Mouse (Mus musculus) activated CD4-positive, CD25-positive, alpha-beta regulatory T cell, adult 4 months (primary cell): Measurements from ENCODE around the gene Cstf1. TPM values are rescaled to one million over a fixed set of nuclear protein-coding genes. Genes with fewer than 3 reads are reported as not detected.

Experiments used
- ATAC-seq: one replicate; pipeline ENCODE4 v1.8.0; 2017
- polyA plus RNA-seq, 2 experiments: library from polyadenylated mRNA; unstranded; fragments of 100-300 nt; shearing (Covaris generic); gene quantifications; one replicate each; pipeline ENCODE4 v1.2.1; 2017

Cstf1 gene
- 10 to 100 TPM; 32.3 to 35.7 TPM for polyA plus RNA-seq

GRCm38 (mm10) chr2:172370411-172371223, at the start of gene Cstf1, which contains the start of gene Aurka:
Cstf1 (plus strand) TSS chr2:172370681.
Aurka (minus strand) TSS chr2:172370535.
- peak; percentile 99 for ATAC-seq

DNA sequence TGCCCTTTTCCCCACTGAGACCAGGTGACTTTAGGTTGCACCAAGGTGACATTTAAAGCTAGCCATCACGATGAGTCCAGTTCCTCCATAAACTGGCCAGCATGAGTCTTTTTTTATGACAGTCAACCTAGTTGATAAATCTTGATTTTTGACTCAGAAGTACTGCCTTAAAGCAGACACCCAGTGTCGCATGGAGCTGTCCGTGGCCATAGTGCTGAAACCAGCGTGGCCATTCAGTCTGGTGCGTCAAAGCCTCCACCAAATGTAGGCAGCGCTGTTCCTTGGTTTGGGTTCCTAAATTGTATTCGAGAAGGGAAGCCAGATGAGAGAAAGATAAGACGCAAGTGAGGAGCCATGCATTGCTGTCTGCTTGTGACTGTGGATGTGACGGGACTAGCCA, 49.6 kb upstream of the Cstf1 start:
- ATAC-seq: no peak

DNA sequence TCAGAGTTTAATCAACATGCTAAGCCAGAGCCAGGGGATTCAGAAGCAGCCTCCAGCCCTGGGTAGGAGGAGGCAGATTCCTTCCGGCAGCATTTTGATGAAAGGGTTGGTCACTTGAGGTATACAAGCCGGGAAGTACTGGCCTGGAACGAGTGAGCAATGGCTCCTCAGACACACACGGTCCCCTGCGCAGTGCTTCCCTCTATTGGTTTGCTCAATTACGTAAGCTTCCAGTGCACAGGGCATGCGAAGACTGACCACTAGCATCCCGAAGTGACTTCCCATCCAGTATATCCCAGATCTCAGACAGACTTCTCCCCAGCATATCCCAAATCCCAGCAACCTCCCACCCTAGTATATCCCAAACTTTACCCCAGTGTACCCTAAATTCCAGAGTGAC, 42.2 kb upstream of the Cstf1 start:
- no peak for ATAC-seq

GRCm38 (mm10) chr2:172329179-172329578, 41.3 kb upstream of the Cstf1 start:
- no peak for ATAC-seq

GRCm38 (mm10) chr2:172338206-172338942, 32.1 kb upstream of the Cstf1 start:
- no peak for ATAC-seq

DNA sequence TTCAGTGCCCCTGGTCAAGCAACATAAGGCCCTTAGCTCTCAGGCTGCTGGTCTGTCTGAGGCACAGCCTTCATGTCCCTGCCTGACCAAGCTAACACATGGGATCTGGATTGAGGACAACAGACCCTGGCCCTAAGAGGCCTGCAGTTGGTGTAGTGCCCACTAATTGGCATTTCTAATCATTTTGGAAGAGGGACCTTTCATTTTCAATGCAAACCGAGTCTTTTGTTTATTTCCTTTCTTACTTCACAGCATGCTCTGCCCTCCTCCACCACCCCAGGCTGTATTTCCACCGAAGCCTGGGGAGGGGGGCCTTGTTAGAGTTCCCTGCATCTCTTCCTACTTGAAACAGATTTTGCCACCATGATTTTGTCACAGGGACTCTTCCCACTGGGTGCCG, 29.5 kb upstream of the Cstf1 start:
- no peak for ATAC-seq

GRCm38 (mm10) chr2:172341606-172342005, 28.9 kb upstream of the Cstf1 start:
- no peak for ATAC-seq

DNA sequence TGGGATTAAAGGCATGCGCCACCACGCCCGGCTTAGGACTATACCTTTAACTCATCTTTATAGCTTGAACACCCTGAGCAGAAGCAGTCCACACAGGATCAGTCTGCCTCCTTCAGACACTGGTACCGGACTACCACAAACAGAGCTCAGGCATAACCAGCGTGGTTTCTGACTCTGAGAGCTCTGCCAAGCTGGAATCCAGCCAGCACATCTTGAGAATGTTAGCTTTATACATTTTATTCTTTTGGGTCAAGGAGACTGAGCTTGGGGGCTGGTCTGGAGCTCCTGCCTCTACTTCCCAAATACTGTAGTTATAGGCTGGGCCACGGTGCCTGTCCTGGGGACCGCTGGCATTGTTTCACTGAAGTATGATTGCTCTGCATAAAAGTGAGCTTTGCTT, 26.7 kb upstream of the Cstf1 start:
- ATAC-seq: no peak

DNA sequence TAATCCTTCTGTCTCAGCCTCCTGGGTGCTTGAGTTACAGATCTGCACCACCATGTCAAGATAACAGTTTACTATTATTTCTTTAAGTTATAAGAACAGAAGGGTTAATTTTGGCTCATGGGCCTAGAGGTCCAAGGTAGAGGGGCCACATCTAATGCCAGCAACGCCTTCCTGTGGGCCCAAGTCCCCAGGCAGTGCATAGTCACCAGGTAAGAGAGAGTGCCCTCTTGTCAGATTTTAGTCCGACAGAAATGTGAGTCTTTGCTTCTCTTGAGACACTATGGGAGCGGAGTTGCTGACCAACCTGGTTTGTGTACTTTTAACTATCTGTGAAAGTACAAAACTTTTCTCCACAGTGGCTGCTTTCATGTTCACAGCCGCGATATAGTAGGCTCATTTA, 25.8 kb upstream of the Cstf1 start:
- no peak for ATAC-seq

DNA sequence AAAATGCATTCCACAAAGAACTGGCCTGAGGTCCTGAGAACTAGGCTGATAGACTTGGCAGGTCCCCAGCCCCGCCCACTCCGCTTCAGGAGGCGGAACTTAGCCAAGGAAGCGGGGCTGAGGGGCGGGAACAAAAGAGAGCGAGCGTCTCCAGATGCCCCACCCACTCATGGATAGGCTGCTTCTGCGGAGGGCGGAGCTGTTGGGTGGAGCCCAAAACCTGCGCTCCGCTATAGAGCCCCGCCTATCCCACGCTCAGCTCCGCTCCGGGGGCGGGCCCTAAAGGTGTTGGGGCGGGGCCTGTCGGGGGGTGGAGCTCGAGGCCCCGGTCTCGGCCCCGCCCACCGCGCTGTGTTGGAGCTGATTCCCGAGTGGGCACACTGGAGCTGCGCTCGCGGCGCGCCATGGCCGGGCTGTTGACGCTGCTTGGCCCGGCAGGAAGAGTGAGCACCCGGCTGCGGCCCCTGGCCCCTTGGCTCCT, 25.2 kb upstream of the Cstf1 start, which contains the start of gene Fam210b:
Gene Fam210b (plus strand): TSS at position 308 of the 481 bp plus-strand sequence.
- ATAC-seq: peak; percentile 98

DNA sequence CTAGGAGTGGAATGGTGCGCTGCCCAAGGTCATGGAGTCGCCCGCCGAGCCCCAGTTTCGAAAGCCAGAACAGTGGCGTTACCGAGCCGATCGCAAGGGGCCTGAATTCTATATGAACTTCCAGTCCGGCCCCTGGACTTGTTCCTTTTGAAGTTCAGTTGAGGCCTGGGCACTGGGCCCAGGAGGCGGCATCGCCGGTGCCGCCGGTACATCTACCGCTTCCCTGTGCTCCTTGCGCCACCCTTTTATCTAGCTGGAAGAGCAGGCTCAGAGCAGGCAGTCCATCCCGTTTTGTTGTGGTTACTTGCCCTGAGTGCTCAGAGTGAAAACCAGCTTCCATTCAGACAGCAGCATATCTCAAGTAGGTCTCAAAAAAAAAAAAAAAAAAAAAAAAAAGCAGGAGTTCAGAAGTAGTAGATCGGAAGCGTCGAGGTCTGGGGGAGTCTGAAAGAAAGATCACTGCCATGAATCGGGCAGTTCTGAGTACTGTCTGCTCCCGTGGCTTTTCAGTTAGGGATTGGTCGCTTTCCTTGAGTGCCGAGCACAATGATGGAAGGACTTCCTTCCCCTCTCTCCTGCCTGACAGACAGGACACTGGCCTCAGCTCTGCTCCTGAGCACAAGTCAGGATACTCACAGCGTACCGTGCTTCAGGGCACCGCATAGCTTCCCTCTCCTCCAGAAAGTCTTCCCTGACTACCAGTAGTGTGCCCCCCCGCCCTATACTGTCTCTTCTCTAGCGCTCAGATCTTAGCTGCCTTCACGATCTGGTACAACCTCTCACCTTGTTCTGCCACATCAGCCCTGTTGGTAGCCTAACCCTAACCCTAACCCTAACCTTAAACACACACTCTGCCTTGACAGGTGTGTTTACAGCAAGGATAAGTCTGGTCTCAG, 24.2 kb upstream of the Cstf1 start:
- no peak for ATAC-seq

DNA sequence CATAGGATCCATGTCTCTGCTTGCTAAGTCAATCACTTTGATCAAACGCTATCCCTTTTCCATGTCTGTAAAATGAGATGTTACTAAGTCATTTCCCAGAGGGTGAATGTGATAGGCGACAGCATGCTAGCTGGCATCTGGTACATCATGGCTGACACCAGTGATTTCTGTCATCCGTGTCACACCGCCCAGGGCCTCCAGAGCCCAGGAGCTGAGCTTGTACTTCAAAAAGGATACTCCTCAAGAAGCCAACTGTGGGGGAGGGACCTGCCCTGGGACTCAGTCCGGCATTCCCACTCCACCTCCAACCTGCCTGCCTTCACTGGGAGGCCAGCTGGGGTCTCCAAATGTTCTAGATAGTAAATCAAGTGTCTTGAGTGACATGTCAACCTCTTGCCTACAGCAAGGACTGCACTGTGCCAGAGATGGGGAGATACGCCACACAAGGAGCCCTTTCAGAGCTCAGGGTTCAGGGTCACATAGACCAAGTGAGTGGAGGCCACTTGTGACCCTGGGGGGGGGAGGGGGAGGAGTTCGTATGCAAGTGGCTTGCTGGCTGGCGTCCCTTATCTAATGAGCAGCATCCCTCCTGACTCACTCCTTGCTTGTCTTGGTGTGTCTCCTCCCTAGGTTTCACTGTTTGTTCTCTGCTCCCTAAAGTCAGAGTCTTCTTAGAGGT, 23.4 kb upstream of the Cstf1 start:
- ATAC-seq: no peak

GRCm38 (mm10) chr2:172348297-172348950, 22.1 kb upstream of the Cstf1 start:
- no peak for ATAC-seq

GRCm38 (mm10) chr2:172349776-172350175, 20.7 kb upstream of the Cstf1 start:
- no peak for ATAC-seq

- no peak for ATAC-seq
Observed at GRCm38 (mm10) chr2:172350773-172351172, 19.7 kb upstream of the Cstf1 start.

GRCm38 (mm10) chr2:172353218-172353617, 17.3 kb upstream of the Cstf1 start:
- no peak for ATAC-seq

- ATAC-seq: no peak
Observed at GRCm38 (mm10) chr2:172354761-172355160, 15.7 kb upstream of the Cstf1 start.

DNA sequence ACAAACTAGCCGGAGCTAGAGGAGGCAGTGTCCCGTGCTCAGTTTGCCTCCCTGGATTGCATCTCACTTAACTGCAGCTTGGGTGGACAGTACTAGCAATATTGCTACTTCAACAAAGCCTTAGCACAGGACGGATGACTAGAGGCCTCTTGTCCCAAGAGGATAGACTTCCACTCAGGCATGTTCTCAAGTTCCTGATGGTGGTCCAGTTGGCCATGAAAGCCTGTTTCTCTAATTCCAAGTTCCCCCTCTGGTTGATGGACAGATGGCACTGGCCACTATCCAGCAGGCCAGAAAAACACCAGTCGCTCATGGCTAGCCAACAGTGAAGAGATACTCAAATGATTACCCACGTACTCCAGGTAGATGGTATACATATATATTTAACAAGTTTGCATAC, 14.6 kb upstream of the Cstf1 start:
- ATAC-seq: no peak

GRCm38 (mm10) chr2:172363176-172363575, 7.3 kb upstream of the Cstf1 start:
- ATAC-seq: no peak

DNA sequence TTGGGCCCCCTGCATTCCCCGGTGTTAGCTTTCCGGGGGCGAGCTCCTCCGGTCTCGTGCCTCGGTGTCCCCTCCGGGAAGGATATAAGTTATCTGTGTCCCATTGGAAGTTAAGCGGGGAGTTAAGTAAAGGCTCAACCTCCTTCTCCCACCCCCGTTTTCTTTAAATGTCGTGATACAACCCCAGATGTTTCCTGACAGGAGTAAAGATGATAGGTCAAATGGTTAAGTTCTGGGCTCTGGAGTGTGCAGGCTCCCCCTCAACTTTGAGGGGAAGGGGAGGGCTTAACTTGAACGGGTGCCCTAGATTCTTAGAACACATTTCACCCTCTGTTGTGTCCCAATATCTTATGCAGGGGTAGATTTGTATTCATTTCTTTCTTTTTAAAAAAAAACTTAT, 777 bp downstream of the Cstf1 start:
- no peak for ATAC-seq

GRCm38 (mm10) chr2:172376551-172376950, 6.1 kb downstream of the Cstf1 start:
- no peak for ATAC-seq
